Mouse (Mus musculus) erythroblast, embryonic 14.5 days (primary cell): ENCODE data around the gene Pde10a.

Experiments
- GATA1 ChIP-seq: IDR thresholded peaks from 2 replicates; pipeline ENCODE4 v1.6.1; 2012; ENCODE audit warnings: low read length, inconsistent platforms, mixed read lengths
- TAL1 ChIP-seq: IDR thresholded peaks from 3 replicates; pipeline ENCODE4 v1.6.1; 2012; ENCODE audit warnings: low read length, inconsistent platforms, mixed read lengths

DNA sequence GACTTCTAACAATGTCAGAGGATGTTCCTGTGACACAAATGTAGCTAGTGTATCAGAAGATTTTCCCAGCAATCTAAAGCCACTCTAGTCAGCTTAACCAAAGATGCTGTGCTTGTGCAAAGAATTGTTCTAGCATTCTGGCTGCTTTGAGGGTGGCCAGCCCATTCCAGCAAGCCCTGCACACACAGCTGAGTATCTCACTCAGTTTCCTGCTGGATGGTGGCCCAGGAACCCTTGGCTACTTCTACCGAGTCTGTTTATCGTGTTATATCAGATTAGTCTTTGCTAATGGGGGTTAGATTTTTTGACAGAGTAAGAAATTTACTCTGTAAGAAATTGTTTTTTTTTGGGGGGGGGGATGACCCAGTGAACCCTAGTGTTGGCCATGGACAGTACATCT is 95.9 kb downstream of the Pde10a start:
- no peak for TF ChIP-seq GATA1
- no peak for TF ChIP-seq TAL1
